Mouse (Mus musculus): Measurements from ENCODE around the gene Acot11.

DNA sequence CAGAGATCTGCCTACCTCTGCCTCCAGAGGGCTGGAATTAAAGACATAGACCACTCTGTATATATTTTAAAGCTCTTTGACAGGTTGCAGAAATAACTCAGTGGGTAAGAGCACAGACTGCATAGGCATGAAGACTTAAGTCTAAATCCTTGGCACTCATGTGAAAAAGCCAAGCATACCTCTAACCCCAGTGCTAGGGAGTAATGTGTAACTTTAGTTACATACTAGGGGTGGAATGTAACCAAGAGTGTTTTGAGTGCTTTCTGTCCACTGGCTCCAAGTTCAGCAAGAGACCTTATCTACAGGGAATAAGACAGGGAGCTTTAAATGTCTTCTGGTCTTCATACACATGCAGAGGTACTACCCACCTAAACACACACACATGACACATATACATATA is 14.6 kb upstream of the Acot11 start:
- TF ChIP-seq GATA1 (IDR thresholded peaks at IDR 0.05; ENCODE audit: borderline replicate concordance, low read length) = no peak
- no peak for TF ChIP-seq FLI1 (IDR thresholded peaks at IDR 0.05; ENCODE audit: low read length)

Measured in megakaryocyte, embryonic 14.5 days (primary cell).